Mouse (Mus musculus) limb, embryonic 15.5 days (tissue): Measurements from ENCODE around the gene Plod1. TPM values are rescaled to one million over a fixed set of nuclear protein-coding genes. Genes with fewer than 3 reads are reported as not detected.
"Not testable (repeated sequence)": the region's sequence is repeated elsewhere in the genome, so short reads cannot be mapped to it uniquely, and the experiment has no call there.

Experiments used
- ATAC-seq: fragments of 200-750 bp; cut with Nextera tagmentation; 2 replicates; pipeline ENCODE4 v1.8.0; 2017; ENCODE audit warnings: low read depth, moderate TSS enrichment; ENCODE audit not compliant: insufficient number of reproducible peaks, low FRiP score, low TSS enrichment
- H3K27ac ChIP-seq: fragments of 300-500 bp; sonication (generic); 2 replicates; pipeline ENCODE4 v1.5.1; 2015; ENCODE audit warnings: moderate library complexity, mild to moderate bottlenecking, inconsistent platforms
- H3K27me3 ChIP-seq: fragments of 300-500 bp; sonication (generic); 2 replicates; pipeline ENCODE4 v1.6.1; 2015; ENCODE audit warnings: inconsistent platforms
- H3K36me3 ChIP-seq: fragments of 300-500 bp; sonication (generic); 2 replicates; pipeline ENCODE4 v1.6.1; 2015; ENCODE audit warnings: inconsistent platforms
- H3K4me1 ChIP-seq: fragments of 300-500 bp; sonication (generic); 2 replicates; pipeline ENCODE4 v1.6.1; 2015; ENCODE audit warnings: inconsistent platforms
- H3K4me2 ChIP-seq: fragments of 300-500 bp; sonication (generic); 2 replicates; pipeline ENCODE4 v1.6.1; 2015; ENCODE audit warnings: mild to moderate bottlenecking, inconsistent platforms
- H3K4me3 ChIP-seq: fragments of 300-500 bp; sonication (generic); 2 replicates; pipeline ENCODE4 v1.5.1; 2015; ENCODE audit warnings: mild to moderate bottlenecking, inconsistent platforms
- H3K9ac ChIP-seq: fragments of 300-500 bp; sonication (generic); 2 replicates; pipeline ENCODE4 v1.6.1; 2015; ENCODE audit warnings: inconsistent platforms
- H3K9me3 ChIP-seq: fragments of 300-500 bp; sonication (generic); 2 replicates; pipeline ENCODE4 v1.6.1; 2016; ENCODE audit warnings: inconsistent platforms
- WGBS: fragments of 180-500 bp; shearing (Covaris S2); methylation state at CpG from one replicate; pipeline ENCODE4 v1.1.7; 2015; 5-methylcytosine and 5-hydroxymethylcytosine counted together
- polyA plus RNA-seq: library from polyadenylated mRNA; unstranded; fragments of >200 nt; fragmentation: Nextera tagmentation; extraction: Ambion mirVana; gene quantifications from 2 replicates; pipeline ENCODE4 v1.2.1, GENCODE M21; 2015

Plod1 gene
- polyA plus RNA-seq, 1 experiment from 2014 or later, result 123 TPM

GRCm38 (mm10) chr4:147884138-147884537 is 52.4 kb downstream of the Plod1 start:
- no peak overlapping the region for H3K27ac ChIP-seq
- H3K27me3 ChIP-seq, result no peaks in the 10 kb centered on the region
- 92% methylated on average over 3 of the region's 3 CpGs for WGBS
- no peak overlapping the region for H3K9ac ChIP-seq
- H3K36me3 ChIP-seq, result peaks cover 87% of the 10 kb centered on the region
- H3K9me3 ChIP-seq, result no peaks in the 10 kb centered on the region
- ATAC-seq, result no peak
- H3K4me3 ChIP-seq, result no peak overlapping the region
- H3K4me2 ChIP-seq, result no peak overlapping the region
- H3K4me1 ChIP-seq, result no peaks in the 10 kb centered on the region

GRCm38 (mm10) chr4:147883041-147883440 is 53.5 kb downstream of the Plod1 start:
- no peaks in the 10 kb centered on the region for H3K9me3 ChIP-seq
- H3K27me3 ChIP-seq, result no peaks in the 10 kb centered on the region
- 73% methylated on average over 6 of the region's 6 CpGs for WGBS
- no peak for ATAC-seq
- H3K4me3 ChIP-seq, result no peak overlapping the region
- H3K36me3 ChIP-seq, result peaks cover 86% of the 10 kb centered on the region
- H3K4me2 ChIP-seq, result no peak overlapping the region
- no peak overlapping the region for H3K27ac ChIP-seq
- H3K9ac ChIP-seq, result no peak overlapping the region
- H3K4me1 ChIP-seq, result no peaks in the 10 kb centered on the region

GRCm38 (mm10) chr4:147881792-147882191 is 54.8 kb downstream of the Plod1 start:
- H3K9ac ChIP-seq, result no peak overlapping the region
- 93% methylated on average over 7 of the region's 7 CpGs for WGBS
- ATAC-seq, result no peak
- no peaks in the 10 kb centered on the region for H3K9me3 ChIP-seq
- no peak overlapping the region for H3K27ac ChIP-seq
- H3K27me3 ChIP-seq, result no peaks in the 10 kb centered on the region
- no peak overlapping the region for H3K4me3 ChIP-seq
- no peak overlapping the region for H3K4me2 ChIP-seq
- peaks cover 82% of the 10 kb centered on the region for H3K36me3 ChIP-seq
- H3K4me1 ChIP-seq, result no peaks in the 10 kb centered on the region

GRCm38 (mm10) chr4:147879865-147880264 is 56.7 kb downstream of the Plod1 start:
- Histone ChIP-seq H3K4me1 (no peaks in the 10 kb centered on the region), H3K36me3 (peaks cover 84% of the 10 kb centered on the region), H3K4me2 (no peak overlapping the region), H3K27ac (no peak overlapping the region), H3K27me3 (no peaks in the 10 kb centered on the region), H3K4me3 (no peak overlapping the region), H3K9me3 (no peaks in the 10 kb centered on the region), H3K9ac (no peak overlapping the region)
- no peak for ATAC-seq
- WGBS, result 57% methylated on average over 5 of the region's 5 CpGs

- no peak overlapping the region for H3K4me3 ChIP-seq
- no peak overlapping the region for H3K4me2 ChIP-seq
- ATAC-seq, result no peak
- H3K9ac ChIP-seq, result no peak overlapping the region
- no peaks in the 10 kb centered on the region for H3K9me3 ChIP-seq
- no peak overlapping the region for H3K27ac ChIP-seq
- no peaks in the 10 kb centered on the region for H3K27me3 ChIP-seq
- peaks cover 85% of the 10 kb centered on the region for H3K36me3 ChIP-seq
- 46% methylated on average over 2 of the region's 2 CpGs for WGBS
- H3K4me1 ChIP-seq, result no peaks in the 10 kb centered on the region
Measured at GRCm38 (mm10) chr4:147879456-147879855, 57.1 kb downstream of the Plod1 start.

GRCm38 (mm10) chr4:147878537-147878936 is 58.0 kb downstream of the Plod1 start:
- ATAC-seq, result no peak
- H3K4me2 ChIP-seq, result no peak overlapping the region

GRCm38 (mm10) chr4:147875852-147876575 is 60.6 kb downstream of the Plod1 start:
- 86% methylated on average over 4 of the region's 4 CpGs for WGBS
- Histone ChIP-seq H3K4me3 (no peak overlapping the region), H3K4me1 (no peaks in the 10 kb centered on the region), H3K27me3 (no peaks in the 10 kb centered on the region), H3K4me2 (no peak overlapping the region), H3K36me3 (peaks cover 81% of the 10 kb centered on the region), H3K9me3 (no peaks in the 10 kb centered on the region), H3K27ac (no peak overlapping the region), H3K9ac (no peak overlapping the region)
- no peak for ATAC-seq

More at GRCm38 (mm10) chr4:147878537-147878936, 58.0 kb downstream of the Plod1 start:
- H3K27ac ChIP-seq, result no peak overlapping the region
- 92% methylated on average over 9 of the region's 9 CpGs for WGBS
- peaks cover 88% of the 10 kb centered on the region for H3K36me3 ChIP-seq
- H3K27me3 ChIP-seq, result no peaks in the 10 kb centered on the region
- H3K4me3 ChIP-seq, result no peak overlapping the region
- no peaks in the 10 kb centered on the region for H3K4me1 ChIP-seq
- H3K9me3 ChIP-seq, result no peaks in the 10 kb centered on the region
- H3K9ac ChIP-seq, result no peak overlapping the region

GRCm38 (mm10) chr4:147869238-147869637 is 67.3 kb downstream of the Plod1 start:
- H3K9me3 ChIP-seq, result no peaks in the 10 kb centered on the region
- H3K4me2 ChIP-seq, result peak overlapping the region; percentile 81
- peaks cover 40% of the 10 kb centered on the region for H3K36me3 ChIP-seq
- peak overlapping the region; percentile 83 for H3K4me3 ChIP-seq
- H3K27ac ChIP-seq, result peak overlapping the region; percentile 88
- 17% methylated on average over 5 of the region's 5 CpGs for WGBS
- ATAC-seq, result no peak
- H3K27me3 ChIP-seq, result no peaks in the 10 kb centered on the region
- peaks cover 23% of the 10 kb centered on the region for H3K4me1 ChIP-seq
- H3K9ac ChIP-seq, result peak overlapping the region; percentile 57

GRCm38 (mm10) chr4:147868450-147869031 is 68.0 kb downstream of the Plod1 start, which contains the start of the genes Miip and Fv1:
TSS of gene Miip (minus strand) at chr4:147868816.
TSS of gene Fv1 (plus strand) at chr4:147868979.
- WGBS, result under 1% methylated on average over 30 of the region's 30 CpGs
- H3K4me2 ChIP-seq, result peak within 1 kb of the TSS; percentile 81
- peak; percentile 98 for ATAC-seq

GRCm38 (mm10) chr4:147867563-147868449 is 68.8 kb downstream of the Plod1 start:
- WGBS, result 4% methylated on average over 22 of the region's 22 CpGs
- ATAC-seq, result no peak

More at GRCm38 (mm10) chr4:147868450-147869031, 68.0 kb downstream of the Plod1 start, which contains the start of the genes Miip and Fv1:
- H3K27ac ChIP-seq, result peak within 1 kb of the TSS; percentile 88
- no peaks in the 10 kb centered on the region for H3K27me3 ChIP-seq
- H3K4me1 ChIP-seq, result peaks cover 23% of the 10 kb centered on the region
- H3K4me3 ChIP-seq, result peak within 1 kb of the TSS; percentile 83
- H3K9me3 ChIP-seq, result no peaks in the 10 kb centered on the region
- peaks cover 38% of the 10 kb centered on the region for H3K36me3 ChIP-seq
- H3K9ac ChIP-seq, result peak within 1 kb of the TSS; percentile 79

GRCm38 (mm10) chr4:147866793-147867192 is 69.8 kb downstream of the Plod1 start:
- H3K4me2 ChIP-seq, result 0 out of 2 replicates have a peak overlapping the region, but pooled peaks have one; percentile 81
- WGBS, result 41% methylated on average over 3 of the region's 3 CpGs
- H3K9ac ChIP-seq, ATAC-seq, H3K9me3 ChIP-seq, H3K27me3 ChIP-seq, H3K27ac ChIP-seq: not testable (repeated sequence)
- peaks cover 23% of the 10 kb centered on the region for H3K4me1 ChIP-seq
- H3K4me3 ChIP-seq, result peak overlapping the region; percentile 83
- peaks cover 39% of the 10 kb centered on the region for H3K36me3 ChIP-seq

More at GRCm38 (mm10) chr4:147867563-147868449, 68.8 kb downstream of the Plod1 start:
- H3K9me3 ChIP-seq, result no peaks in the 10 kb centered on the region
- H3K27me3 ChIP-seq, result no peaks in the 10 kb centered on the region
- H3K4me2 ChIP-seq, result peak overlapping the region; percentile 81
- peaks cover 36% of the 10 kb centered on the region for H3K36me3 ChIP-seq
- peak overlapping the region; percentile 79 for H3K9ac ChIP-seq
- H3K4me3 ChIP-seq, result peak overlapping the region; percentile 83
- H3K4me1 ChIP-seq, result peaks cover 23% of the 10 kb centered on the region
- peak overlapping the region; percentile 88 for H3K27ac ChIP-seq
